Mouse (Mus musculus) bone marrow macrophage, adult 2 months (primary cell): Measurements from ENCODE around the gene Capg.

ENCODE experiments used
- CTCF ChIP-seq: IDR thresholded peaks from 2 replicates; pipeline ENCODE4 v1.5.1; 2012; ENCODE audit warnings: low read depth, mild to moderate bottlenecking, low read length, moderate library complexity
- POLR2A ChIP-seq: IDR thresholded peaks from 2 replicates; pipeline ENCODE4 v1.6.1; 2012; ENCODE audit warnings: mild to moderate bottlenecking, low read depth, low read length, borderline replicate concordance

- TF ChIP-seq POLR2A, result no peak
- TF ChIP-seq CTCF, result no peak
Observed at GRCm38 (mm10) chr6:72519892-72520663, 24.1 kb upstream of the Capg start.
